Mouse (Mus musculus) midbrain, postnatal 0 days (tissue): ENCODE results near the gene 4921507P07Rik. TPM values are rescaled to one million over a fixed set of nuclear protein-coding genes. Genes with fewer than 3 reads are reported as not detected.
"Not testable (repeated sequence)": the region's sequence is repeated elsewhere in the genome, so short reads cannot be mapped to it uniquely, and the experiment has no call there.

Experiments
- ATAC-seq: fragments of 200-750 bp; cut with Nextera tagmentation; 2 replicates; pipeline ENCODE4 v1.8.0; 2017; ENCODE audit warnings: moderate number of reproducible peaks, mild to moderate bottlenecking, moderate TSS enrichment, moderate library complexity; ENCODE audit not compliant: low FRiP score
- DNase-seq: peaks from one replicate; pipeline ENCODE4 v3.0.0-alpha.2; 2015; ENCODE audit warnings: low spot score
- H3K27ac ChIP-seq: fragments of 300-500 bp; sonication (generic); 2 replicates; pipeline ENCODE4 v1.5.1; 2014; ENCODE audit warnings: low read depth, mild to moderate bottlenecking, low read length, mixed read lengths
- H3K27me3 ChIP-seq: fragments of 300-500 bp; sonication (generic); 2 replicates; pipeline ENCODE4 v1.6.1; 2014; ENCODE audit warnings: low read length, control low read depth, mixed read lengths; ENCODE audit not compliant: insufficient read depth
- H3K36me3 ChIP-seq: fragments of 300-500 bp; sonication (generic); 2 replicates; pipeline ENCODE4 v1.6.1; 2014; ENCODE audit warnings: low read length, control low read depth, mixed read lengths; ENCODE audit not compliant: insufficient read depth
- H3K4me1 ChIP-seq: fragments of 300-500 bp; sonication (generic); 2 replicates; pipeline ENCODE4 v1.6.1; 2014; ENCODE audit warnings: mild to moderate bottlenecking, control low read depth, antibody characterized with exemption, low read length, mixed read lengths; ENCODE audit not compliant: insufficient read depth
- H3K4me2 ChIP-seq: fragments of 300-500 bp; sonication (generic); 2 replicates; pipeline ENCODE4 v1.6.1; 2014; ENCODE audit warnings: low read depth, mild to moderate bottlenecking, low read length, mixed read lengths; ENCODE audit not compliant: poor library complexity, severe bottlenecking
- H3K4me3 ChIP-seq: fragments of 300-500 bp; sonication (generic); 2 replicates; pipeline ENCODE4 v1.5.1; 2014; ENCODE audit warnings: low read depth, mild to moderate bottlenecking, low read length, moderate library complexity
- H3K9ac ChIP-seq: fragments of 300-500 bp; sonication (generic); replicated peaks from 2 replicates; pipeline ENCODE4 v1.6.1; 2014; ENCODE audit warnings: mild to moderate bottlenecking, low read length, moderate library complexity, mixed read lengths; ENCODE audit not compliant: poor library complexity, severe bottlenecking
- H3K9me3 ChIP-seq: fragments of 300-500 bp; sonication (generic); 2 replicates; pipeline ENCODE4 v1.6.1; 2016; ENCODE audit warnings: low read length, control low read depth
- CTCF ChIP-seq: IDR thresholded peaks from 2 replicates; pipeline ENCODE4 v1.5.1; 2016; ENCODE audit warnings: antibody characterized with exemption, mild to moderate bottlenecking
- WGBS: fragments of 180-500 bp; shearing (Covaris S2); extraction: QIAGEN DNeasy Blood & Tissue Kit; methylation state at CpG from one replicate; pipeline ENCODE4 v1.1.7; 2014; 5-methylcytosine and 5-hydroxymethylcytosine counted together
- polyA plus RNA-seq: library from polyadenylated mRNA; unstranded; fragments of >200 nt; fragmentation: Nextera tagmentation; extraction: Ambion mirVana; gene quantifications from 2 replicates; pipeline ENCODE4 v1.2.1, GENCODE M21; 2015
- total RNA-seq: library from RNA; depleted of rRNA; stranded (reverse); fragments of >200 nt; gene quantifications from 2 replicates; pipeline ENCODE4 v1.2.3, GENCODE M21; 2014

4921507P07Rik gene
- total and polyA plus RNA-seq, 2 experiments from 2014 or later: 3.3 to 3.6 TPM

- Histone ChIP-seq H3K4me2 (peak within 1 kb of the TSS; percentile 66), H3K27ac (peak within 1 kb of the TSS; percentile 93), H3K9me3 (no peaks in the 10 kb centered on the region), H3K4me1 (0 out of 2 replicates have a peak, but pooled peaks cover 6% of the 10 kb centered on the region), H3K27me3 (no peaks in the 10 kb centered on the region), H3K4me3 (peak within 1 kb of the TSS; percentile 78), H3K36me3 (no peaks in the 10 kb centered on the region), H3K9ac (peak within 1 kb of the TSS; percentile 89)
- WGBS: under 1% methylated on average over 78 of the region's 78 CpGs
- peak; percentile 68 for TF ChIP-seq CTCF
- DNase-seq: peak; percentile 100
- peak; percentile 98 for ATAC-seq
These were observed 30.1 kb downstream of the 4921507P07Rik start, which contains the start of gene Cycs for GRCm38 (mm10) chr6:50566141-50566996. TSS of gene Cycs (minus strand) at chr6:50566538.

DNA sequence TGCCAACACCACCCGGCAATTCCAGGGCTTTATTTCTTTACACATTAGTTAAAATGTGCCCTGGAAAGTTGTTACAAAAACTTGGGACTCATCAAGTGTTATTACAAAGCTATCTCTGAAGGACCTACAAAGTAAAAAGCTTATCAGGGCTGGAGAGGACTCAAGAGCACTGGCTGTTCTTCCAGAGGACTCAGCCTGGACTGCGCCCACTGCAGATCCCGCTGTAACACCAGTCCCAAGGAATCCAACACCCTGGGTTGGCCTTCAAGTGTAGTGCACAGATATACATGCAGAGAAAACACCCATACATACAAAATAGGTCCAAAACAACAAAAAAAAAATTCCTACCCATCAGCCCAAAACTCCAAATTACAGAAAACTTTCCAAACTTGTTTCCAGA, 32.8 kb downstream of the 4921507P07Rik start:
- H3K27ac ChIP-seq: no peak overlapping the region
- H3K9me3 ChIP-seq: no peaks in the 10 kb centered on the region
- H3K4me2 ChIP-seq: no peak overlapping the region
- H3K27me3 ChIP-seq: no peaks in the 10 kb centered on the region
- 94% methylated on average over 3 of the region's 3 CpGs for WGBS
- H3K4me3 ChIP-seq: no peak overlapping the region
- TF ChIP-seq CTCF: no peak
- no peaks in the 10 kb centered on the region for H3K36me3 ChIP-seq
- no peak for ATAC-seq
- DNase-seq: no peak
- 0 out of 2 replicates have a peak, but pooled peaks cover 6% of the 10 kb centered on the region for H3K4me1 ChIP-seq
- no peak overlapping the region for H3K9ac ChIP-seq

DNA sequence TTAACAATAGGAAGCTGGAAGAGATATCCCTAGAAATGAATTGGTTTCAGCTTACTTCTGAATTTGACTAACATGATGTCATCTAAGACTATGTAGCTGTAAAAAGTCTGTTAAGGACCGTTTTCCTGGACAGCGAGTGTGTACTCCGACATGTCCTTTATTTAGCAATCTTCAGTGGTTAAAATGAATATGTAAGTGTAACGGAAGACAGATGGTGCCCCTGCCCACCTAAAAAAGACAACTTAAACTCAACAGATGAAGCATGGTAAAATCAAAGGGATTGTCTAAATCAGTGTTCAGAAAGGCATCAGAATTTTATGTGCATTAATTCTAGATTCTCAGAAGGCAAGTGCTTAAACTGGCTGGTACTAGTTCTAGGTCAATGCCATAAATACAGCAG, 34.0 kb downstream of the 4921507P07Rik start:
- no peak for TF ChIP-seq CTCF
- no peak for ATAC-seq

GRCm38 (mm10) chr6:50560776-50561175, 35.7 kb downstream of the 4921507P07Rik start:
- Histone ChIP-seq H3K36me3 (no peaks in the 10 kb centered on the region), H3K4me1 (0 out of 2 replicates have a peak, but pooled peaks cover 2% of the 10 kb centered on the region), H3K9ac (no peak overlapping the region), H3K4me3 (no peak overlapping the region), H3K27ac (no peak overlapping the region), H3K9me3 (no peaks in the 10 kb centered on the region), H3K4me2 (no peak overlapping the region), H3K27me3 (no peaks in the 10 kb centered on the region)
- 96% methylated on average over 1 of the region's 1 CpGs for WGBS
- ATAC-seq: no peak
- DNase-seq: no peak
- TF ChIP-seq CTCF: no peak

More for the DNA sequence above, 34.0 kb downstream of the 4921507P07Rik start:
- Histone ChIP-seq H3K4me3 (no peak overlapping the region), H3K9ac (no peak overlapping the region), H3K4me1 (0 out of 2 replicates have a peak, but pooled peaks cover 6% of the 10 kb centered on the region), H3K4me2 (no peak overlapping the region), H3K36me3 (no peaks in the 10 kb centered on the region), H3K9me3 (no peaks in the 10 kb centered on the region), H3K27ac (no peak overlapping the region), H3K27me3 (no peaks in the 10 kb centered on the region)
- WGBS: 94% methylated on average over 4 of the region's 4 CpGs
- DNase-seq: no peak

GRCm38 (mm10) chr6:50558877-50559276, 37.6 kb downstream of the 4921507P07Rik start:
- Histone ChIP-seq H3K9ac (no peak overlapping the region), H3K27me3 (no peaks in the 10 kb centered on the region), H3K27ac (no peak overlapping the region), H3K36me3 (no peaks in the 10 kb centered on the region), H3K9me3 (no peaks in the 10 kb centered on the region), H3K4me2 (no peak overlapping the region), H3K4me3 (no peak overlapping the region), H3K4me1 (no peaks in the 10 kb centered on the region)
- ATAC-seq: no peak
- WGBS: 86% methylated on average over 4 of the region's 4 CpGs
- no peak for TF ChIP-seq CTCF
- DNase-seq: no peak

- no peak overlapping the region for H3K4me2 ChIP-seq
- H3K27ac ChIP-seq: no peak overlapping the region
- H3K4me1 ChIP-seq: no peaks in the 10 kb centered on the region
- H3K9me3 ChIP-seq: no peaks in the 10 kb centered on the region
- DNase-seq: no peak
- no peaks in the 10 kb centered on the region for H3K27me3 ChIP-seq
- 91% methylated on average over 6 of the region's 6 CpGs for WGBS
- H3K36me3 ChIP-seq: no peaks in the 10 kb centered on the region
- no peak for TF ChIP-seq CTCF
- no peak overlapping the region for H3K4me3 ChIP-seq
- no peak overlapping the region for H3K9ac ChIP-seq
- ATAC-seq: no peak
These were observed 38.9 kb downstream of the 4921507P07Rik start for GRCm38 (mm10) chr6:50557566-50557965.

GRCm38 (mm10) chr6:50554223-50554622, 42.2 kb downstream of the 4921507P07Rik start:
- H3K27me3 ChIP-seq, H3K4me3 ChIP-seq, ATAC-seq, H3K9me3 ChIP-seq, H3K4me2 ChIP-seq, H3K9ac ChIP-seq, H3K4me1 ChIP-seq, DNase-seq, H3K27ac ChIP-seq, H3K36me3 ChIP-seq: not testable (repeated sequence)
- WGBS: 79% methylated on average over 2 of the region's 2 CpGs
